ENCODE assay signal across 9 mouse cellular contexts in the genomic region with DNA sequence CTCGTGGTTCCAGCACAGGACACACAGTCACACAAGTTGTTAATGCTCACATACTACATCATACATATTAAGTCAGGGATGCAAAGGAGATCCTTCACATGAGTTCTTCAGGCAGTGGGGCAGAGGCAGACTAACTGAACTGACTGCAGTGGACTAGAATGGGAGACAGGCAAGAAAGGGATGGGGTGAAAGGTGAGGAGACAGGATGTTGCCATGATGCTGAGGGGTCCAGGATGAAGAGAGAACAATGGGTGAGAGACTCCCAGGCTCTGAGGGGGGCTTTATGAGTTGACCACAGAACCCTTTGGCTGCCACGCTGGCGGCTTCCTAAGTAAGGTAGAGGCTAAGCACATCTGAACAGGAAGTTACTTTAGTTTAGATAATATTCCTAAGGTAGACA. TPM values are rescaled to one million over a fixed set of nuclear protein-coding genes. Genes with fewer than 3 reads are reported as not detected.
DNase-seq lines count a peak whose midpoint lies in the region; ATAC-seq and TF ChIP-seq lines count a peak whose summit lies in the region.
"Had no signal": no experiment of that assay in that cellular context is flagged by ENCODE, and none has a peak within 500 bp of the region (broad histone marks: within the 10 kb centered on the region; RNA-seq: fewer than 3 reads in every experiment).

No protein-coding gene starts in this region.

- H3K4me3 ChIP-seq in layer of hippocampus, adult 2 months = no peak overlapping the region; the same call in 1 of the 2 replicates
- no peak overlapping the region; the same call in 1 of the 2 replicates for H3K4me3 ChIP-seq in embryonic facial prominence, embryonic 14.5 days (ENCODE audit: low read depth, low read length)
- H3K4me3 ChIP-seq in hindbrain, embryonic 15.5 days = 0 out of 2 replicates have a peak overlapping the region, but pooled peaks have one; percentile 68

- no peaks in the 10 kb centered on the region for H3K27me3 ChIP-seq in embryonic facial prominence, embryonic 14.5 days (replicated peaks; ENCODE audit: control insufficient read depth, insufficient read depth, low read length)
- H3K27me3 ChIP-seq in hindbrain, embryonic 15.5 days = no peaks in the 10 kb centered on the region

- WGBS in embryonic facial prominence, embryonic 14.5 days = 86% methylated on average over 3 of the region's 3 CpGs
- WGBS in hindbrain, embryonic 15.5 days = 86% methylated on average over 3 of the region's 3 CpGs

- H3K27ac ChIP-seq in layer of hippocampus, adult 2 months = peak overlapping the region; percentile 85; the same call in 1 of the 2 replicates
- peak overlapping the region; percentile 61; the same call in 1 of the 2 replicates for H3K27ac ChIP-seq in embryonic facial prominence, embryonic 14.5 days (replicated peaks; ENCODE audit: low read depth, low read length)
- H3K27ac ChIP-seq in hindbrain, embryonic 15.5 days (replicated peaks) = no peak overlapping the region

- no peak for ATAC-seq in embryonic facial prominence, embryonic 14.5 days (ENCODE audit: low read depth)
- no peak for ATAC-seq in hindbrain, embryonic 15.5 days (ENCODE audit: low FRiP score, low read depth)

- peaks cover 12% of the 10 kb centered on the region for H3K36me3 ChIP-seq in embryonic facial prominence, embryonic 14.5 days (ENCODE audit: control insufficient read depth, insufficient read depth, low read length)
- H3K36me3 ChIP-seq in hindbrain, embryonic 15.5 days = no peaks in the 10 kb centered on the region

- H3K4me1 ChIP-seq in embryonic facial prominence, embryonic 14.5 days (ENCODE audit: control insufficient read depth, insufficient read depth, low read length) = peaks cover 9% of the 10 kb centered on the region; the same call in 1 of the 2 replicates
- peaks cover 31% of the 10 kb centered on the region for H3K4me1 ChIP-seq in hindbrain, embryonic 15.5 days (replicated peaks)

- TF ChIP-seq CTCF in layer of hippocampus, adult 2 months (conservative IDR thresholded peaks at IDR 0.05) = no peak

- no peak for DNase-seq in layer of hippocampus, adult 2 months (ENCODE audit: low spot score in 2 of 2)
- DNase-seq in layer of hippocampus, adult 11-12 months (ENCODE audit: low spot score) = no peak
- DNase-seq in embryonic facial prominence, embryonic 14.5 days (ENCODE audit: low spot score) = no peak
- DNase-seq in naive thymus-derived CD4-positive, alpha-beta T cell, adult 2 months (ENCODE audit: low read depth) = peak; percentile 22
- no peak for DNase-seq in thymus, postnatal 25 days
- DNase-seq in embryo, embryonic 11 days = no peak

- peak overlapping the region; percentile 83 for H3K9ac ChIP-seq in embryonic facial prominence, embryonic 14.5 days (ENCODE audit: low read depth, low read length)
- no peak overlapping the region for H3K9ac ChIP-seq in hindbrain, embryonic 15.5 days

- H3K4me2 ChIP-seq in embryonic facial prominence, embryonic 14.5 days (ENCODE audit: low read depth, low read length) = peak overlapping the region; percentile 93
- H3K4me2 ChIP-seq in hindbrain, embryonic 15.5 days = peak overlapping the region; percentile 84

- H3K9me3 ChIP-seq in embryonic facial prominence, embryonic 14.5 days (ENCODE audit: control insufficient read depth, low read length) = no peaks in the 10 kb centered on the region
- no peaks in the 10 kb centered on the region for H3K9me3 ChIP-seq in hindbrain, embryonic 15.5 days

RNA-seq across cellular contexts. Expression of gene Rgs19, which starts 0.8 kb away (rescaled TPM):
- total RNA-seq in layer of hippocampus, adult 2 months (2021) = 10 to 100 TPM; 41.8 to 43.4 TPM
- 82.2 and 88.4 TPM in 2 replicates for polyA plus RNA-seq in embryonic facial prominence, embryonic 14.5 days (2014; fragmentation: Nextera tagmentation; extraction: Ambion mirVana)
- polyA plus RNA-seq in hindbrain, embryonic 15.5 days (2015; fragmentation: Nextera tagmentation; extraction: Ambion mirVana) = 56.8 and 64.9 TPM in 2 replicates

RNA-seq across cellular contexts. Expression of gene Lkaaear1, which starts 3.7 kb away (rescaled TPM):
- not detected for total RNA-seq in layer of hippocampus, adult 2 months (2021)
- polyA plus RNA-seq in embryonic facial prominence, embryonic 14.5 days (2014; fragmentation: Nextera tagmentation; extraction: Ambion mirVana) = not detected in 2 replicates
- polyA plus RNA-seq in hindbrain, embryonic 15.5 days (2015; fragmentation: Nextera tagmentation; extraction: Ambion mirVana) = not detected in 2 replicates
- polyA plus RNA-seq: erythroblast, embryonic 14.5 days; macrophage had no signal

RNA-seq across cellular contexts. Expression of gene Tcea2, which starts 14.5 kb away (rescaled TPM):
- total RNA-seq in layer of hippocampus, adult 2 months (2021) = 10 to 100 TPM; 54.7 to 60.0 TPM
- 21.2 and 26.8 TPM in 2 replicates for polyA plus RNA-seq in embryonic facial prominence, embryonic 14.5 days (2014; fragmentation: Nextera tagmentation; extraction: Ambion mirVana)
- 38.5 and 46.8 TPM in 2 replicates for polyA plus RNA-seq in hindbrain, embryonic 15.5 days (2015; fragmentation: Nextera tagmentation; extraction: Ambion mirVana)
- polyA plus RNA-seq: erythroblast, embryonic 14.5 days had no signal

RNA-seq across cellular contexts. Expression of gene Oprl1, which starts 20.2 kb away (rescaled TPM):
- total RNA-seq in layer of hippocampus, adult 2 months (2021) = 10 to 100 TPM; 44.8 to 45.0 TPM
- polyA plus RNA-seq in embryonic facial prominence, embryonic 14.5 days (2014; fragmentation: Nextera tagmentation; extraction: Ambion mirVana) = 2.0 and 2.5 TPM in 2 replicates
- polyA plus RNA-seq in hindbrain, embryonic 15.5 days (2015; fragmentation: Nextera tagmentation; extraction: Ambion mirVana) = 83.9 and 86.4 TPM in 2 replicates
- polyA plus RNA-seq: erythroblast, embryonic 14.5 days; macrophage had no signal

RNA-seq across cellular contexts. Expression of gene Sox18, which starts 23.1 kb away (rescaled TPM):
- 10 to 100 TPM; 11.6 to 14.1 TPM for total RNA-seq in layer of hippocampus, adult 2 months (2021)
- polyA plus RNA-seq in embryonic facial prominence, embryonic 14.5 days (2014; fragmentation: Nextera tagmentation; extraction: Ambion mirVana) = 43.9 and 46.5 TPM in 2 replicates
- polyA plus RNA-seq in hindbrain, embryonic 15.5 days (2015; fragmentation: Nextera tagmentation; extraction: Ambion mirVana) = 17.4 and 20.0 TPM in 2 replicates
- polyA plus RNA-seq: macrophage had no signal
